Mouse (Mus musculus): Measurements from ENCODE around the gene Cpn1.

The Cpn1 gene

GRCm38 (mm10) chr19:43998802-43999527 lies 12.6 kb upstream of the Cpn1 start:
- no peak overlapping the region for H3K4me3 ChIP-seq (replicated peaks; ENCODE audit: low read length)
- no peaks in the 10 kb centered on the region for H3K36me3 ChIP-seq (ENCODE audit: insufficient read depth, low read length)
- H3K27me3 ChIP-seq (ENCODE audit: insufficient read depth, low read length): peaks cover 6% of the 10 kb centered on the region; the same call in 1 of the 2 replicates
- no peaks in the 10 kb centered on the region for H3K9me3 ChIP-seq (ENCODE audit: low read length)
- no peak for TF ChIP-seq POU5F1 (IDR thresholded peaks at IDR 0.05; ENCODE audit: borderline replicate concordance, low read length)
- TF ChIP-seq CTCF (conservative IDR thresholded peaks at IDR 0.05; ENCODE audit: low read length): no peak
- TF ChIP-seq NANOG (IDR thresholded peaks at IDR 0.05; ENCODE audit: borderline replicate concordance, low read length): no peak
- H3K4me1 ChIP-seq (replicated peaks; ENCODE audit: low read depth, low read length): no peaks in the 10 kb centered on the region

GRCm38 (mm10) chr19:43998101-43998500 lies 11.7 kb upstream of the Cpn1 start:
- TF ChIP-seq POU5F1 (IDR thresholded peaks at IDR 0.05; ENCODE audit: borderline replicate concordance, low read length): no peak
- no peak for TF ChIP-seq CTCF (conservative IDR thresholded peaks at IDR 0.05; ENCODE audit: low read length)
- no peak for TF ChIP-seq NANOG (IDR thresholded peaks at IDR 0.05; ENCODE audit: borderline replicate concordance, low read length)
- Histone ChIP-seq H3K4me1 (replicated peaks; ENCODE audit: low read depth, low read length) (no peaks in the 10 kb centered on the region), H3K9me3 (ENCODE audit: low read length) (no peaks in the 10 kb centered on the region), H3K27me3 (ENCODE audit: insufficient read depth, low read length) (peaks cover 6% of the 10 kb centered on the region; the same call in 1 of the 2 replicates), H3K36me3 (ENCODE audit: insufficient read depth, low read length) (no peaks in the 10 kb centered on the region), H3K4me3 (replicated peaks; ENCODE audit: low read length) (0 out of 2 replicates have a peak overlapping the region, but pooled peaks have one; percentile 20)

GRCm38 (mm10) chr19:43995427-43995826 lies 9.1 kb upstream of the Cpn1 start:
- TF ChIP-seq CTCF (conservative IDR thresholded peaks at IDR 0.05; ENCODE audit: low read length) (no peak), POU5F1 (IDR thresholded peaks at IDR 0.05; ENCODE audit: borderline replicate concordance, low read length) (no peak), NANOG (IDR thresholded peaks at IDR 0.05; ENCODE audit: borderline replicate concordance, low read length) (no peak)
- no peaks in the 10 kb centered on the region for H3K36me3 ChIP-seq (ENCODE audit: insufficient read depth, low read length)
- no peaks in the 10 kb centered on the region for H3K9me3 ChIP-seq (ENCODE audit: low read length)
- peaks cover 2% of the 10 kb centered on the region for H3K4me1 ChIP-seq (replicated peaks; ENCODE audit: low read depth, low read length)
- no peak overlapping the region for H3K4me3 ChIP-seq (replicated peaks; ENCODE audit: low read length)
- peaks cover 5% of the 10 kb centered on the region; the same call in 1 of the 2 replicates for H3K27me3 ChIP-seq (ENCODE audit: insufficient read depth, low read length)

GRCm38 (mm10) chr19:43992464-43992863 lies 6.1 kb upstream of the Cpn1 start:
- H3K9me3 ChIP-seq (ENCODE audit: low read length): no peaks in the 10 kb centered on the region
- H3K4me3 ChIP-seq (replicated peaks; ENCODE audit: low read length): no peak overlapping the region
- TF ChIP-seq NANOG (IDR thresholded peaks at IDR 0.05; ENCODE audit: borderline replicate concordance, low read length) (no peak), CTCF (conservative IDR thresholded peaks at IDR 0.05; ENCODE audit: low read length) (no peak)
- H3K4me1 ChIP-seq (replicated peaks; ENCODE audit: low read depth, low read length): peaks cover 7% of the 10 kb centered on the region
- H3K36me3 ChIP-seq (ENCODE audit: insufficient read depth, low read length): no peaks in the 10 kb centered on the region
- H3K27me3 ChIP-seq (ENCODE audit: insufficient read depth, low read length): peaks cover 5% of the 10 kb centered on the region

GRCm38 (mm10) chr19:43990362-43990761 lies 4.0 kb upstream of the Cpn1 start:
- no peak for TF ChIP-seq NANOG (IDR thresholded peaks at IDR 0.05; ENCODE audit: borderline replicate concordance, low read length)
- no peak for TF ChIP-seq CTCF (conservative IDR thresholded peaks at IDR 0.05; ENCODE audit: low read length)
- TF ChIP-seq POU5F1 (IDR thresholded peaks at IDR 0.05; ENCODE audit: borderline replicate concordance, low read length): no peak
- no peak overlapping the region for H3K4me3 ChIP-seq (replicated peaks; ENCODE audit: low read length)
- peaks cover 19% of the 10 kb centered on the region for H3K4me1 ChIP-seq (replicated peaks; ENCODE audit: low read depth, low read length)
- H3K9me3 ChIP-seq (ENCODE audit: low read length): no peaks in the 10 kb centered on the region
- H3K36me3 ChIP-seq (ENCODE audit: insufficient read depth, low read length): no peaks in the 10 kb centered on the region
- H3K27me3 ChIP-seq (ENCODE audit: insufficient read depth, low read length): peaks cover 24% of the 10 kb centered on the region

- Histone ChIP-seq H3K36me3 (ENCODE audit: insufficient read depth, low read length) (no peaks in the 10 kb centered on the region), H3K9me3 (ENCODE audit: low read length) (no peaks in the 10 kb centered on the region), H3K4me3 (replicated peaks; ENCODE audit: low read length) (no peak overlapping the region), H3K4me1 (replicated peaks; ENCODE audit: low read depth, low read length) (peaks cover 38% of the 10 kb centered on the region), H3K27me3 (ENCODE audit: insufficient read depth, low read length) (peaks cover 36% of the 10 kb centered on the region)
- no peak for TF ChIP-seq NANOG (IDR thresholded peaks at IDR 0.05; ENCODE audit: borderline replicate concordance, low read length)
Observed at GRCm38 (mm10) chr19:43981992-43982391, 4.4 kb downstream of the Cpn1 start.

- H3K9me3 ChIP-seq (ENCODE audit: low read length): peaks cover 3% of the 10 kb centered on the region
Observed at GRCm38 (mm10) chr19:43980711-43981110, 5.6 kb downstream of the Cpn1 start.

GRCm38 (mm10) chr19:43977799-43978198 lies 8.6 kb downstream of the Cpn1 start:
- TF ChIP-seq POU5F1 (IDR thresholded peaks at IDR 0.05; ENCODE audit: borderline replicate concordance, low read length): no peak
- no peak for TF ChIP-seq CTCF (conservative IDR thresholded peaks at IDR 0.05; ENCODE audit: low read length)
- TF ChIP-seq NANOG (IDR thresholded peaks at IDR 0.05; ENCODE audit: borderline replicate concordance, low read length): no peak
- peaks cover 6% of the 10 kb centered on the region for H3K9me3 ChIP-seq (ENCODE audit: low read length)
- no peak overlapping the region for H3K4me3 ChIP-seq (replicated peaks; ENCODE audit: low read length)
- H3K27me3 ChIP-seq (ENCODE audit: insufficient read depth, low read length): peaks cover 5% of the 10 kb centered on the region; the same call in 1 of the 2 replicates
- no peaks in the 10 kb centered on the region for H3K36me3 ChIP-seq (ENCODE audit: insufficient read depth, low read length)
- peaks cover 19% of the 10 kb centered on the region for H3K4me1 ChIP-seq (replicated peaks; ENCODE audit: low read depth, low read length)

More at GRCm38 (mm10) chr19:43980711-43981110, 5.6 kb downstream of the Cpn1 start:
- TF ChIP-seq NANOG (IDR thresholded peaks at IDR 0.05; ENCODE audit: borderline replicate concordance, low read length) (no peak), CTCF (conservative IDR thresholded peaks at IDR 0.05; ENCODE audit: low read length) (no peak), POU5F1 (IDR thresholded peaks at IDR 0.05; ENCODE audit: borderline replicate concordance, low read length) (no peak)
- no peaks in the 10 kb centered on the region for H3K36me3 ChIP-seq (ENCODE audit: insufficient read depth, low read length)
- H3K4me3 ChIP-seq (replicated peaks; ENCODE audit: low read length): peak overlapping the region; percentile 35; the same call in 1 of the 2 replicates
- peaks cover 34% of the 10 kb centered on the region for H3K4me1 ChIP-seq (replicated peaks; ENCODE audit: low read depth, low read length)
- H3K27me3 ChIP-seq (ENCODE audit: insufficient read depth, low read length): peaks cover 23% of the 10 kb centered on the region

GRCm38 (mm10) chr19:43976661-43977060 lies 9.7 kb downstream of the Cpn1 start:
- H3K4me3 ChIP-seq (replicated peaks; ENCODE audit: low read length): no peak overlapping the region
- TF ChIP-seq POU5F1 (IDR thresholded peaks at IDR 0.05; ENCODE audit: borderline replicate concordance, low read length): no peak
- no peak for TF ChIP-seq NANOG (IDR thresholded peaks at IDR 0.05; ENCODE audit: borderline replicate concordance, low read length)
- no peak for TF ChIP-seq CTCF (conservative IDR thresholded peaks at IDR 0.05; ENCODE audit: low read length)
- H3K9me3 ChIP-seq (ENCODE audit: low read length): peaks cover 6% of the 10 kb centered on the region
- peaks cover 28% of the 10 kb centered on the region for H3K4me1 ChIP-seq (replicated peaks; ENCODE audit: low read depth, low read length)
- no peaks in the 10 kb centered on the region for H3K36me3 ChIP-seq (ENCODE audit: insufficient read depth, low read length)
- H3K27me3 ChIP-seq (ENCODE audit: insufficient read depth, low read length): peaks cover 3% of the 10 kb centered on the region; the same call in 1 of the 2 replicates

Data from E14TG2a.4 (cell line).